Mouse (Mus musculus): ENCODE measurements around the gene Gstm7.
"Not testable (repeated sequence)": the region's sequence is repeated elsewhere in the genome, so short reads cannot be mapped to it uniquely, and the experiment has no call there.

The Gstm7 gene

GRCm38 (mm10) chr3:107935888-107936287, 4.3 kb upstream of the Gstm7 start:
- DNase-seq (ENCODE audit: low spot score in 2 of 2), result no peak

- DNase-seq (ENCODE audit: low spot score in 2 of 2), result no peak
Measured at GRCm38 (mm10) chr3:107935268-107935667, 3.7 kb upstream of the Gstm7 start.

GRCm38 (mm10) chr3:107932128-107932527, 511 bp upstream of the Gstm7 start:
- no peak for DNase-seq (ENCODE audit: low spot score in 2 of 2)

- DNase-seq (ENCODE audit: low spot score in 2 of 2), result no peak
Measured at GRCm38 (mm10) chr3:107931134-107931533, 483 bp downstream of the Gstm7 start.

- no peak for DNase-seq (ENCODE audit: low spot score in 2 of 2)
Measured at GRCm38 (mm10) chr3:107929731-107930130, 1.9 kb downstream of the Gstm7 start.

GRCm38 (mm10) chr3:107929243-107929642, 2.4 kb downstream of the Gstm7 start:
- no peak for DNase-seq (ENCODE audit: low spot score in 2 of 2)

GRCm38 (mm10) chr3:107928691-107929090, 2.9 kb downstream of the Gstm7 start:
- DNase-seq (ENCODE audit: low spot score in 2 of 2), result no peak

- no peak for DNase-seq (ENCODE audit: low spot score in 2 of 2)
Measured at GRCm38 (mm10) chr3:107927841-107928240, 3.8 kb downstream of the Gstm7 start.

- DNase-seq (ENCODE audit: low spot score in 2 of 2), result no peak
Measured at GRCm38 (mm10) chr3:107925335-107925734, 6.3 kb downstream of the Gstm7 start.

GRCm38 (mm10) chr3:107920348-107920747, 11.3 kb downstream of the Gstm7 start:
- DNase-seq (ENCODE audit: low spot score in 2 of 2), result no peak

- peak; percentile 40 to 66 for DNase-seq (ENCODE audit: low spot score in 2 of 2)
Measured at GRCm38 (mm10) chr3:107917783-107918408, 13.7 kb downstream of the Gstm7 start.

- DNase-seq (ENCODE audit: low spot score in 2 of 2), result no peak
Measured at GRCm38 (mm10) chr3:107917097-107917496, 14.5 kb downstream of the Gstm7 start.

- DNase-seq (ENCODE audit: low spot score in 2 of 2), result no peak
Measured at GRCm38 (mm10) chr3:107916674-107917073, 14.9 kb downstream of the Gstm7 start.

- no peak for DNase-seq (ENCODE audit: low spot score in 2 of 2)
Measured at GRCm38 (mm10) chr3:107905942-107906341, 25.7 kb downstream of the Gstm7 start.

- DNase-seq (ENCODE audit: low spot score in 2 of 2), result no peak
Measured at GRCm38 (mm10) chr3:107900955-107901673, 30.5 kb downstream of the Gstm7 start.

- DNase-seq (ENCODE audit: low spot score in 2 of 2), result no peak
Measured at GRCm38 (mm10) chr3:107898691-107899090, 32.9 kb downstream of the Gstm7 start.

- peak; percentile 73 to 79 for DNase-seq (ENCODE audit: low spot score in 2 of 2)
Measured at GRCm38 (mm10) chr3:107895720-107896569, 35.7 kb downstream of the Gstm7 start, which contains the start of gene Gstm5. Gene Gstm5, plus strand, starts transcription at chr3:107895821.

GRCm38 (mm10) chr3:107895194-107895719, 36.4 kb downstream of the Gstm7 start:
- no peak for DNase-seq (ENCODE audit: low spot score in 2 of 2)

GRCm38 (mm10) chr3:107889236-107889635, 42.4 kb downstream of the Gstm7 start:
- DNase-seq (ENCODE audit: low spot score in 2 of 2), result not testable (repeated sequence)

- peak in 1 of 2 experiments; percentile 43 for DNase-seq (ENCODE audit: low spot score in 2 of 2)
Measured at GRCm38 (mm10) chr3:107887674-107888495, 43.7 kb downstream of the Gstm7 start.

All from frontal cortex, postnatal 25 days (tissue).